Mouse (Mus musculus): ENCODE measurements around the gene Rab23.

Rab23 gene

GRCm38 (mm10) chr1:33719733-33720225 is at the start of gene Rab23:
TSS of gene Rab23 (plus strand) at chr1:33719887.
- peak; percentile 76 for DNase-seq (ENCODE audit: low spot score)

DNA sequence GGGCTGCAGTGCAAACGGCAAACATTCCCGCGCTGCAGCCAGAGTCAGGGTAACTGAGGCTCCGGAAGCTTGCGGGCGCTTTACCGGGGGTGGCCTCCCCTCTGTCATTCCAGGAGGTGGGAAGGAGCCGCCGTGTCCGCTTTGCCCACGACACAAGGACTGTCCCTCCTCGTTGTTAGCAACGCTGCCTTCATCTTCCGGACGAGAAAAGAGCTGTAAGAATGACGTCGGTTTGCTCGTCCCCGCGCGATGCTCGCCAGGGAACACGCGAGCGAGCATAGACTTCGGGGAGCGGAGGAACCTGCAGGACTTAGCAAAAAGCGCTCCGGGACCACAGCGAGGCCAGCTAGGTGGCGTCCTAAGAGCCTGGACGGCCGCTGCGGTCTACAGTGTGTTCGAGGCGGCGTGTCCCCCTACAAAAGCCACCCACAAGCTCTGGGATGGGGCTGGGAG is 49.5 kb upstream of the Rab23 start:
- DNase-seq (ENCODE audit: low spot score) = peak; percentile 74

GRCm38 (mm10) chr1:33671441-33671840 is 48.2 kb upstream of the Rab23 start:
- DNase-seq (ENCODE audit: low spot score) = no peak

- no peak for DNase-seq (ENCODE audit: low spot score)
These were observed 47.6 kb upstream of the Rab23 start for GRCm38 (mm10) chr1:33672083-33672482.

- peak; percentile 24 for DNase-seq (ENCODE audit: low spot score)
These were observed 47.2 kb upstream of the Rab23 start for GRCm38 (mm10) chr1:33672514-33672913.

DNA sequence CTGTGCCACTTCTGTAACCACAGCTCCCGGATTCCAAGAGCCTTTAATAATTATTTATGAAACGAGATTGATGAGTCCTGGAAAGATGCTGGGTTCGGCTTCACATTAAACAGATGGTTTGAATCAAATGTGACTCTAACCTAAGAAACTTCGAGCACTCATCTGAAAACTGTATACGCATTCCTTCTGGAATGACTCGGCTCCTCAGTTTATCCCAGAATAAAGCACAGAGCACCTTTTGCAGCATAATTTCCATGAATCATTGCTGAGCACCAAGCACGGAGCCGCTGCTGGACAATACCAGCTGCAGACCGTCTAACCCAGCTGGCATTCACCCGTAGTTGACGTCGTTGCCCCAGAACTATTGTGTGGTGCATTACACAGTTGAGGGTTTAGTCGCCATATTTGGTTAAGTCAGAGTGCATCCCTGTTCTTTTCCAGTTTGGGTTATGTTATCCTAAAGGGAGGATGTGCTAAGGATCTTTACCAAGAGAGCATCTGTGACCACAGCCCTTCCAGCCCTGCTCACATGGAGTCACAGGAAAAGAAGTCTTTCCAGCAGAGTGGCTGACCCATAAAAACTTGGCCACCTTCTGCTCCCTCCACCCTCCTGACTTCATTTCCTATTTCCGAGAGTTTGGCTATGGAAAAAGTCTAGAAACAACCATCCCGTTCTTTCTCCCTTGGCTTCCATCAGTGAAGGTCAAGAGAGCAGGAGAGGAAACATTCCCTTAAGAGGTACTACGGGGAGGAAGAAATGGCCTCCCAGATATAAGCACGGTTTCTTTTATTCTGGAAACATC is 46.3 kb upstream of the Rab23 start:
- no peak for DNase-seq (ENCODE audit: low spot score)

DNA sequence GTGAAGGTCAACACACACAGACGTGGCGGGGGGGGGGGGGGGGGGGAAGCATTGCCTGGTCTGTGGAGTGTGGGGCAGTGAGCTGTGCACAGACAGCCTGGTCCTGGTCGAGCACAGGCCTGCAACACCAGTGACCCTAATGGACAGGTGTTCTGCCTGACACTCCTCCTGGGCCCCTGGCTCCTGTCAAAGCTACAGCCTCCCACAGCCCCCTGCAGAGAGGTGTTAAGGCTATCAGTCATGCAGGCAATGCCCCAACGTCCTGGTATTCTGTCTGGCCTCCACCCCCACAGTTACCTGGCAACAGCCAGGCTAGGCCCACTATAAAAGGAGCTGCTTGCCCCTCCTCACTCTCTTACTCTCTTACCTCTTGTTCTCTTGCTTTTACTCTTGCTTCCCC is 39.3 kb upstream of the Rab23 start:
- DNase-seq (ENCODE audit: low spot score) = no peak

- DNase-seq (ENCODE audit: low spot score) = no peak
These were observed 38.8 kb upstream of the Rab23 start for GRCm38 (mm10) chr1:33680890-33681289.

DNA sequence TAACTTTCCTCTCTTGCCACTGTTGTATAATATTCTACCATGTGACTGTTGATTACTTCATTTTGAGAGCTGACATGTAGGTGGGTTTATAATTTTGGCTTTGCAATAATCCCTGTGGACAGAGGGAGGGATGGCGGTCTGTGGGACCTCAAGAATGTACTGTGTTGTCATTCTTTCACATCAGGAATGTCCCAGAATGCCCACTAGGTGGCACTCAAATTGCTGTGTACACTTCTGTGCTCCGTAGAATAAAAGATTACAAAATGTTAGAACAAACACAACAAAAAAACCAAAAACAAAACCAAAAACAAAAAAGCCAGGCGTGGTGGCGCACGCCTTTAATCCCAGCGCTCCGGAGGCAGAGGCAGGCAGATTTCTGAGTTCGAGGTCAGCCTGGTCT is 35.2 kb upstream of the Rab23 start:
- peak; percentile 31 for DNase-seq (ENCODE audit: low spot score)

GRCm38 (mm10) chr1:33688810-33689209 is 30.9 kb upstream of the Rab23 start:
- no peak for DNase-seq (ENCODE audit: low spot score)

DNA sequence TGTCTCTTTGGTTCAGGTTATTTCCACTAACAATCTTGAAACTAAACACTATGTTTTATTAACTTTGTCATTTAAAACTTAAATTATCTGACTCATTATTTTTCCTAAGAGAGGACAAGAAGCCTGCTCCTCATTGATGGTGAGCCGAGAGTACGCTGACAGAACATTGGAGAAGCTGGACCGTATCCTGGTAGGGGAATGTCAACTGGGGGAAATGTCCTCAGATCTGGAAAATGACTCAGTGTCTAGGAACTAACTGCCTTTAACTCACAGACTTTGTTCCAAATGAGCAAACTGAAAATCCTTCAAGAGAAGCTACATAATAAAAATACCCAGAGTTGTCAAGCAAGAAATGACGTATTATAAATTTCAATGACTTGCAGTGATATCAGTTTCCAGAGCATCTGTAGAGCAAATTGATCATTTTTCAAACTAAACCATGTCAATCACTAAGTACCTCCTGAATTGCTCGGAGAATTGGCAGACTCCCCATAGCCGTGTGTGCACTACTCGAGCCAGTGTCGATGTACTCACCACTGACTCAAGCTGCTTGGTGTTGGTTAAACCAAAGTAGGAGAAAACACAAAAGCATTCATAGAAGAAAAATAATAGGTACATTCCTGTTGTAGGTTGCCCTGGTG is 30.1 kb upstream of the Rab23 start:
- no peak for DNase-seq (ENCODE audit: low spot score)

- no peak for DNase-seq (ENCODE audit: low spot score)
These were observed 29.6 kb upstream of the Rab23 start for GRCm38 (mm10) chr1:33690087-33690448.

DNA sequence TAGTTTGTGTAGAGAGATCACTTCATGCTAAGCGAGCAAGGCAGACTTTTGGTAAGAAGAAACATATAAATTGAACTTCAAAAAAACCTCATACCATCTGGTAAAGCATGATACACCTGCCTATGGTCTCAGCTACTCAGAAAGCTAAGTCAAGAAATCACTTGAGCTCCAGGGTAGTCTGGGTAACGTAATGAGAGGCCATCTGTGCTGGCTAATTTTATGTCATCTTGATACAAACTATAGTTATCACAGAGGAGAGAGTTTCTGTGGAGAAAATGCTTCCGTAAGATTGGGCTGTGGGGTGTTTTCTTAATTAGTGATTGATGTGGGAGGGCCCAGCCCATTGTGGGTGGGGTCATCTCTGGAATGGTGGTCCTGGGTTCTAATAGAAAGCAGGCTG is 25.8 kb upstream of the Rab23 start:
- no peak for DNase-seq (ENCODE audit: low spot score)

GRCm38 (mm10) chr1:33696016-33696415 is 23.7 kb upstream of the Rab23 start:
- no peak for DNase-seq (ENCODE audit: low spot score)

DNA sequence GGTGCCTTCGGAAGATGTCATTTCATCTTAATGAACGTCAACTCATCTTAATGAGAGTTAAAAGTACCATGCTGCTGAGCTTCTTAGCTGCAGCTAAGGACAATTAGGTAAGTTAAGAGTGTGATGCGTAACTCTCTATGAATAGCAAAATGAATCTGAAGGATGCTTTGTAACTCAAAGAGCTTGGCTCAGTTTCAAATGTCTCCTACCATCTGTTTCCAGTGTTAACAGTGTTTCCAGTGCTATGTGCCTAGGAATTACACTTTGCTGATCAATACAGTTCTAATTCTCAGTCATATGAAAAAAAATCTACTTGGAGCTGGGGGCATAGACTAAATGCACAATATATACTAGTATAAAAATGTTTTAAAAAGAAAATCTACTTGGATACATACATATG is 18.4 kb upstream of the Rab23 start:
- no peak for DNase-seq (ENCODE audit: low spot score)

DNA sequence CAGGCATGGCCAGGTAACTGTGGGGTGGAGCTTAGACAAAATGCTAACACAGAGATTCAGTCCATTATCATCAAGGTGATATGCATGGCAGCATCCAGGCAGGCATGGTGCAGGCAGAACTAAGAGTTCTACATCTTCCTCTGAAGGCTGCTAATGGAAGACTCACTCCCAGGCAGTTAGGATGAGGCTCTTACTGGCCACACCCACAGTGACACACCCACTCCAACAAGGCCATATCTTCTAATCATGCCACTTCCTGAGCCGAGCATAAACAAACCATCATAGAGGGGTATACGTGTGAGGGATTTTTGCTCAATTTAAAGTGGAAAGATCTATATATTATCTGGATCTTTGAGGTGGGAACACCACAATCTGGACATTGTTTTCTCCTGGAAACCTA is 10.1 kb upstream of the Rab23 start:
- no peak for DNase-seq (ENCODE audit: low spot score)

DNA sequence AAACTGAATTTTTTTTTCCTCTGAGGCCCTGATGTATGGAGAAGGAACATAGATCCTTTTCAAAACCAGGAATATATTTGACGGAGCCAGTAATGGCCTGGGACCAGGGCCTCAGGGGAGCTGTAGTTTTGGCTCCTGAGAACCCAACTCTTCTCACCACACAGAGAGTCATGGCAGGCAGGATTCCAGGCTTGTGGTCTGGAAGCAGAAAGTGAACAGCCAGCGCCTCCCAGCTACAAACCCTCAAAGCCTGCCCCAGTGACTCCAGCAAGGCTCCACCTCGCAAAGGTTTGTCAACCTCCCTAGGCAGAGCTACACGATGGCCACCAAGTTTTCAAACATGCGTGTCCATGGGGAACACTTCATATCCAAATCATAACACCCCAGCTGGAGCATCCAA is 7.7 kb upstream of the Rab23 start:
- DNase-seq (ENCODE audit: low spot score) = no peak

DNA sequence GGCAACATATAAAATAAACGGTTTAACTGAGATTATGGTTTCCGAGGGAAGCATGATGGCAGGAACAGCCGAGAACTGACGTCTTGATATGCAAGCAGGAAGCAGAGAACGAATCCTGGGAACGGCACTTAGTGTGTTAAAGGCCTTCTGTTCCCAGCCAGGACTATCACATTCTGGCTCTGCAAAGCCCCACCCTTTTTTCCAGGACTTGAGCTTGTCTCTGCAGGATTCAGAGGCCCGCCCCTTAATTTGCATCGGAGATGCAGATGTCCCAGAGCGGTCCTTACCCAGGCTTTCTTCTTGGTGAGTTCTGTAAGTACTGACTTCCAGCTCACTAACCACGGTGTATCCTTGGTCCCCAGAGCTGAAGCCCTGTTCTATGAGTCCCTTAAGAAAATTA is 4.9 kb upstream of the Rab23 start:
- DNase-seq (ENCODE audit: low spot score) = no peak

GRCm38 (mm10) chr1:33717636-33718035 is 2.1 kb upstream of the Rab23 start:
- no peak for DNase-seq (ENCODE audit: low spot score)

DNA sequence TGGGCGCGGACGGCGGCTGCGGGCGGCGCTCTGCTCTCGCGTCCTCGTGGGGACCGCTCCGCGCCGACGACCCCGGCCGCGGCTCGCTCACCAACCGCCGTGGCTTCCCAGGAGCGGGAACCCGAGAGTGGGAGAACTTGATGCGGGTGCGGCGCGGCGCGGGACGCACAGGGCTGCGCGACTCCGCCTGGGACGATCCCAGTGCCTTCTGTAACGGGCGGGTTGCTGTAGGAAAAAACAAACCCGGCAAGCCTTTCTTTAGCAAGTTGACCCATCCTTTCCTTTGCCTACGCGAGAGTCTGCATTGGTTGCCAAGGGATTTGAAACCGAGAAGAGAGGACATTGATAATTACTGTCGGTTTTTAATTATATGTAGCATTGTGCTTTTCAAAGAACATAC is 544 bp downstream of the Rab23 start:
- DNase-seq (ENCODE audit: low spot score) = no peak

DNA sequence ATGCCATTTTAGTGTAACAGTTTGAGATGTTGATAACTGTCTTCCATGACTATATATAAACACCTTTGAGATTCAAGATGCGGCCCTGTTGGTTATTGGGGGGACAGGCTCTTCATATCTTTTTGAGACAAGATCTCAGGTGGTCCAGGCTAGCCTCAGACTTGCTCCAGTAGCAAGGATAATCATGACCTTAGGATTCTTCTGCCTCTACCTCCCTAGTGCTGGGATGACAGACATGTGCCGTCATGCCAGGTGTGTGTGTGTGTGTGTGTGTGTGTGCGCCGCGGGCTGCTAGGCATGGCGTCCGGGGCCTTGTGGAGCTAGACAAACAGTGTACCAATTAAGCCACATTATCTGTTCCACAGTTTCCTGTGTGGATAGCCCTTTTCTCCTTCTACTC is 1.3 kb downstream of the Rab23 start:
- no peak for DNase-seq (ENCODE audit: low spot score)

DNA sequence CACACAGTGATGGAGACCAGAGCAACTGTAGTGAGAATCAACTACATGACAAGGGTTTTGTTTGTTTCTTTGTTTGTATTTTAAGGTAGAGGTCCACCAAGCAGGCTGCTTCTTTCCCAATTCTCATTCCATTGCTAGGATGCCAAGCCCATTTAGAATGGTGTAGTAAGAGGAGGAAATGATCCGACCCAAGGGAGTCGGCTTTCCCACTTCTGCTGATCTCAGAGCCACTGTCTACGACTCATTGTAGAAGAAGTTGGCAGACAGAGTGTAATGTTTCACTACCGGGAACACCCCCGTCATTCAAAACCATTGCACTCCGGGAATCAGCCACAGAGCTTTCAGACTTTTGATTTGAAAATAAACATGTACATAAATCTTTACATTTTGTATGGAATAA is 4.8 kb downstream of the Rab23 start:
- no peak for DNase-seq (ENCODE audit: low spot score)

DNA sequence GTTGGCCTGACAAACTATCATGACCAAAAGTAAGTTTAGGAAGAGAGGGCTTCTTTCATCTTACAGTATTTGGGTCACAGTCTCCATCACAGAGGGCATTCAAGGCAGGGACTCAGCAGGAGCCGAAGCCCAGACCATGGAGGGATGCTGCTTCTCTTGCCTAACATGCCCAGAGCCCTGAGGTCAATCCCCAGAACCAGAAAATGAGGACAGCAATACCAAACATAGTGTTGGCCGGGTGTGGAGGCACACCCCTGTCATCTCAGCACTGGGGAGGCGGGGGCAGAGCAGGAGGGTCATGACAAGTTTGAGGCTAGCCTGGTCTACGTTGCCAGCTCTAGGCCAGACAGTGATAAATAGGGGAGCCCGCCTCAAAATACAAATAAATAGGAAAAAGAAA is 5.4 kb downstream of the Rab23 start:
- no peak for DNase-seq (ENCODE audit: low spot score)

GRCm38 (mm10) chr1:33733044-33733443 is 13.4 kb downstream of the Rab23 start:
- no peak for DNase-seq (ENCODE audit: low spot score)
